Mouse (Mus musculus) stomach, embryonic 15.5 days (tissue): Measurements from ENCODE around the gene 4921507P07Rik. TPM values are rescaled to one million over a fixed set of nuclear protein-coding genes. Genes with fewer than 3 reads are reported as not detected.
"Not testable (repeated sequence)": the region's sequence is repeated elsewhere in the genome, so short reads cannot be mapped to it uniquely, and the experiment has no call there.

Source experiments
- ATAC-seq: fragments of 200-750 bp; cut with Nextera tagmentation; 2 replicates; pipeline ENCODE4 v1.8.0; 2017; ENCODE audit warnings: low read depth, moderate number of reproducible peaks, moderate TSS enrichment; ENCODE audit not compliant: insufficient read depth, low FRiP score
- H3K27ac ChIP-seq: fragments of 300-500 bp; sonication (generic); 2 replicates; pipeline ENCODE4 v1.5.1; 2015; ENCODE audit warnings: mild to moderate bottlenecking, inconsistent platforms
- H3K27me3 ChIP-seq: fragments of 300-500 bp; sonication (generic); replicated peaks from 2 replicates; pipeline ENCODE4 v1.6.1; 2015; ENCODE audit warnings: inconsistent platforms
- H3K36me3 ChIP-seq: fragments of 300-500 bp; sonication (generic); 2 replicates; pipeline ENCODE4 v1.6.1; 2015; ENCODE audit warnings: inconsistent platforms
- H3K4me1 ChIP-seq: fragments of 300-500 bp; sonication (generic); 2 replicates; pipeline ENCODE4 v1.6.1; 2015; ENCODE audit warnings: inconsistent platforms
- H3K4me2 ChIP-seq: fragments of 300-500 bp; sonication (generic); 2 replicates; pipeline ENCODE4 v1.6.1; 2015; ENCODE audit warnings: mild to moderate bottlenecking, inconsistent platforms
- H3K4me3 ChIP-seq: fragments of 300-500 bp; sonication (generic); replicated peaks from 2 replicates; pipeline ENCODE4 v1.5.1; 2015; ENCODE audit warnings: inconsistent platforms
- H3K9ac ChIP-seq: fragments of 300-500 bp; sonication (generic); 2 replicates; pipeline ENCODE4 v1.6.1; 2015; ENCODE audit warnings: inconsistent platforms
- H3K9me3 ChIP-seq: fragments of 300-500 bp; sonication (generic); 2 replicates; pipeline ENCODE4 v1.6.1; 2016; ENCODE audit warnings: inconsistent platforms
- WGBS: fragments of 180-500 bp; shearing (Covaris S2); methylation state at CpG from one replicate; pipeline ENCODE4 v1.1.7; 2015; 5-methylcytosine and 5-hydroxymethylcytosine counted together
- polyA plus RNA-seq: library from polyadenylated mRNA; unstranded; fragments of >200 nt; fragmentation: Nextera tagmentation; extraction: Ambion mirVana; gene quantifications from 2 replicates; pipeline ENCODE4 v1.2.1, GENCODE M21; 2015

Gene 4921507P07Rik
- polyA plus RNA-seq, 1 experiment from 2014 or later, result 0.81 TPM

GRCm38 (mm10) chr6:50588251-50588650 is 8.2 kb downstream of the 4921507P07Rik start:
- H3K4me2 ChIP-seq, result no peak overlapping the region
- H3K4me1 ChIP-seq, result no peaks in the 10 kb centered on the region
- no peak overlapping the region for H3K4me3 ChIP-seq
- WGBS, result 89% methylated on average over 1 of the region's 1 CpGs
- H3K36me3 ChIP-seq, result no peaks in the 10 kb centered on the region
- no peak overlapping the region for H3K9ac ChIP-seq
- no peaks in the 10 kb centered on the region for H3K9me3 ChIP-seq
- H3K27me3 ChIP-seq, result no peaks in the 10 kb centered on the region
- H3K27ac ChIP-seq, result no peak overlapping the region
- ATAC-seq, result no peak

GRCm38 (mm10) chr6:50587412-50587811 is 9.0 kb downstream of the 4921507P07Rik start:
- no peak overlapping the region for H3K4me3 ChIP-seq
- no peaks in the 10 kb centered on the region for H3K9me3 ChIP-seq
- no peaks in the 10 kb centered on the region for H3K36me3 ChIP-seq
- no peak overlapping the region for H3K4me2 ChIP-seq
- H3K4me1 ChIP-seq, result no peaks in the 10 kb centered on the region
- WGBS, result 83% methylated on average over 2 of the region's 2 CpGs
- no peak overlapping the region for H3K9ac ChIP-seq
- H3K27ac ChIP-seq, result no peak overlapping the region
- H3K27me3 ChIP-seq, result no peaks in the 10 kb centered on the region
- no peak for ATAC-seq

- Histone ChIP-seq H3K36me3 (no peaks in the 10 kb centered on the region), H3K27me3 (no peaks in the 10 kb centered on the region), H3K9ac (no peak overlapping the region), H3K9me3 (no peaks in the 10 kb centered on the region), H3K4me1 (no peaks in the 10 kb centered on the region), H3K4me2 (no peak overlapping the region), H3K4me3 (no peak overlapping the region), H3K27ac (no peak overlapping the region)
- no peak for ATAC-seq
- WGBS, result 42% methylated on average over 5 of the region's 5 CpGs
These were observed 10.1 kb downstream of the 4921507P07Rik start for GRCm38 (mm10) chr6:50586316-50586715.

GRCm38 (mm10) chr6:50585733-50586132 is 10.7 kb downstream of the 4921507P07Rik start:
- Histone ChIP-seq H3K4me1 (no peaks in the 10 kb centered on the region), H3K9ac (no peak overlapping the region), H3K36me3 (no peaks in the 10 kb centered on the region), H3K4me3 (no peak overlapping the region), H3K4me2 (no peak overlapping the region), H3K9me3 (no peaks in the 10 kb centered on the region), H3K27me3 (no peaks in the 10 kb centered on the region), H3K27ac (no peak overlapping the region)
- ATAC-seq, result no peak
- WGBS, result 52% methylated on average over 7 of the region's 7 CpGs

GRCm38 (mm10) chr6:50571661-50572060 is 24.8 kb downstream of the 4921507P07Rik start:
- H3K27me3 ChIP-seq, result no peaks in the 10 kb centered on the region
- H3K4me2 ChIP-seq, result no peak overlapping the region
- no peak for ATAC-seq
- no peaks in the 10 kb centered on the region for H3K4me1 ChIP-seq
- H3K9me3 ChIP-seq, result no peaks in the 10 kb centered on the region
- no peak overlapping the region for H3K9ac ChIP-seq
- no peak overlapping the region for H3K4me3 ChIP-seq
- H3K36me3 ChIP-seq, result no peaks in the 10 kb centered on the region
- no peak overlapping the region for H3K27ac ChIP-seq
- WGBS, result 81% methylated on average over 1 of the region's 1 CpGs

GRCm38 (mm10) chr6:50566997-50567255 is 29.5 kb downstream of the 4921507P07Rik start:
- H3K4me3 ChIP-seq, result peak overlapping the region; percentile 93
- peak overlapping the region; percentile 66 for H3K4me2 ChIP-seq
- H3K27ac ChIP-seq, result peak overlapping the region; percentile 87
- no peaks in the 10 kb centered on the region for H3K27me3 ChIP-seq
- H3K9ac ChIP-seq, result peak overlapping the region; percentile 78
- H3K36me3 ChIP-seq, result no peaks in the 10 kb centered on the region
- H3K4me1 ChIP-seq, result no peaks in the 10 kb centered on the region
- ATAC-seq, result no peak
- WGBS, result 12% methylated on average over 6 of the region's 6 CpGs
- no peaks in the 10 kb centered on the region for H3K9me3 ChIP-seq

GRCm38 (mm10) chr6:50566141-50566996 is 30.1 kb downstream of the 4921507P07Rik start, which contains the start of gene Cycs:
Gene Cycs (minus strand): TSS chr6:50566538.
- Histone ChIP-seq H3K9me3 (no peaks in the 10 kb centered on the region), H3K4me2 (peak within 1 kb of the TSS; percentile 70), H3K27ac (peak within 1 kb of the TSS; percentile 87), H3K4me1 (no peaks in the 10 kb centered on the region), H3K27me3 (no peaks in the 10 kb centered on the region), H3K36me3 (no peaks in the 10 kb centered on the region), H3K4me3 (peak within 1 kb of the TSS; percentile 93), H3K9ac (peak within 1 kb of the TSS; percentile 78)
- 1% methylated on average over 78 of the region's 78 CpGs for WGBS
- ATAC-seq, result peak; percentile 97

GRCm38 (mm10) chr6:50563651-50564050 is 32.8 kb downstream of the 4921507P07Rik start:
- 96% methylated on average over 3 of the region's 3 CpGs for WGBS
- Histone ChIP-seq H3K27me3 (no peaks in the 10 kb centered on the region), H3K27ac (no peak overlapping the region), H3K9me3 (no peaks in the 10 kb centered on the region), H3K4me1 (no peaks in the 10 kb centered on the region), H3K9ac (no peak overlapping the region), H3K36me3 (no peaks in the 10 kb centered on the region), H3K4me3 (no peak overlapping the region), H3K4me2 (no peak overlapping the region)
- ATAC-seq, result no peak

GRCm38 (mm10) chr6:50562421-50562820 is 34.0 kb downstream of the 4921507P07Rik start:
- H3K27ac ChIP-seq, result no peak overlapping the region
- H3K9ac ChIP-seq, result no peak overlapping the region
- no peaks in the 10 kb centered on the region for H3K27me3 ChIP-seq
- H3K36me3 ChIP-seq, result no peaks in the 10 kb centered on the region
- H3K4me1 ChIP-seq, result no peaks in the 10 kb centered on the region
- H3K9me3 ChIP-seq, result no peaks in the 10 kb centered on the region
- no peak overlapping the region for H3K4me3 ChIP-seq
- no peak for ATAC-seq
- WGBS, result 85% methylated on average over 4 of the region's 4 CpGs
- no peak overlapping the region for H3K4me2 ChIP-seq

- Histone ChIP-seq H3K4me1 (no peaks in the 10 kb centered on the region), H3K27me3 (no peaks in the 10 kb centered on the region), H3K4me2 (no peak overlapping the region), H3K4me3 (no peak overlapping the region), H3K9me3 (no peaks in the 10 kb centered on the region), H3K27ac (no peak overlapping the region), H3K36me3 (no peaks in the 10 kb centered on the region), H3K9ac (no peak overlapping the region)
- 93% methylated on average over 1 of the region's 1 CpGs for WGBS
- ATAC-seq, result no peak
These were observed 35.7 kb downstream of the 4921507P07Rik start for GRCm38 (mm10) chr6:50560776-50561175.

GRCm38 (mm10) chr6:50558877-50559276 is 37.6 kb downstream of the 4921507P07Rik start:
- H3K9me3 ChIP-seq, result no peaks in the 10 kb centered on the region
- H3K4me2 ChIP-seq, result no peak overlapping the region
- H3K4me3 ChIP-seq, result no peak overlapping the region
- H3K36me3 ChIP-seq, result no peaks in the 10 kb centered on the region
- no peaks in the 10 kb centered on the region for H3K4me1 ChIP-seq
- WGBS, result 77% methylated on average over 4 of the region's 4 CpGs
- no peak for ATAC-seq
- no peaks in the 10 kb centered on the region for H3K27me3 ChIP-seq
- no peak overlapping the region for H3K27ac ChIP-seq
- H3K9ac ChIP-seq, result no peak overlapping the region

GRCm38 (mm10) chr6:50557566-50557965 is 38.9 kb downstream of the 4921507P07Rik start:
- Histone ChIP-seq H3K9me3 (no peaks in the 10 kb centered on the region), H3K4me2 (no peak overlapping the region), H3K36me3 (no peaks in the 10 kb centered on the region), H3K9ac (no peak overlapping the region), H3K27ac (no peak overlapping the region), H3K27me3 (no peaks in the 10 kb centered on the region), H3K4me3 (no peak overlapping the region), H3K4me1 (no peaks in the 10 kb centered on the region)
- ATAC-seq, result no peak
- WGBS, result 82% methylated on average over 6 of the region's 6 CpGs

- H3K27ac ChIP-seq, H3K27me3 ChIP-seq, H3K4me1 ChIP-seq, H3K4me3 ChIP-seq, H3K36me3 ChIP-seq, ATAC-seq, H3K9me3 ChIP-seq, H3K4me2 ChIP-seq, H3K9ac ChIP-seq: not testable (repeated sequence)
- 59% methylated on average over 2 of the region's 2 CpGs for WGBS
These were observed 42.2 kb downstream of the 4921507P07Rik start for GRCm38 (mm10) chr6:50554223-50554622.
